Mouse (Mus musculus): Measurements from ENCODE around the gene Eef1akmt4. TPM values are rescaled to one million over a fixed set of nuclear protein-coding genes. Genes with fewer than 3 reads are reported as not detected.
A peak's percentile ranks its signal among the peaks of the same experiment; 100 is the strongest.

Gene Eef1akmt4
- polyA plus RNA-seq (2012; rRNA removed): 9.2 and 10.8 TPM in 2 replicates

DNA sequence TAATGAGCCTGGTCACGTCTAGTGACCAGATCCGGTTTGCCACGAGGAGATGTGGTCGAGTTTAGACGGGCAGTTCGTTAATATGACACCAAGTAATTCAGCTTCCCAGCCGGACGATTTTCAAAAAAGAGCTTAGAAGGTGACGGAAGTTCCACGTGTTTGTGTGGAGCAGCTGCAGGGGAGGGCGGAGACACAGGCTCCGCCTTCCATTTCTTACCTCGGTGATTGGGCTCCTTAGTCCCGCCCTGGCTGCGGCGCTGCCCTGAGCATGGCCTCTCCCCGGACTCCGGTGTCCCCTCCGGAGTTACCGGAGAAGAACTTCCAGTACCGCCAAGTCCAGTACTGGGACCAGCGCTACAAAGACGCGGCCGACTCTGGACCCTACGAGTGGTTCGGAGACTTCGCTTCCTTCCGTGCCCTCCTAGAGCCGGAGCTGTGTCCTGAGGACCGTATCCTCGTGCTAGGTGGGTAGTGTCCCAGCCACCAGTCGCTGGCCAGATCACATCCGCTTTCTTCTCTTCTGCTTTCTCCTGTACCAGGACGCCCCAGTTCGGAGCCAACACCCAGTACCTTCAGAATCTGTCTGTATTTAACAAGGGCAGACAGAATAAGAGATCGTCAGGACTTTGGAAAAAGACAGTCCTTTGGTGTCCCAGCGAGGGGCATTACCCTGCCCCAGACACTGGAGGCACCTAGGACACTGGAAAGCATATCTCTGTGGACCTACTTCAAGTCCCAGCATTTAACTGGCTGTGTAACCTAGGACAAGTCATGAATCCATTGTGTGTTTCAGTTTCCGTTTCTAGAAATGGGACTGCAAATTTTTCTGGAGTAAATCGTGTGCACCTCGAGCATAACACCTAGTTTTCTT, at the start of gene Eef1akmt4, which contains the start of the genes Gm49333 and Alg3:
TSS of gene Eef1akmt4 (plus strand) at position 237 of the 871 bp plus-strand sequence.
TSS of gene Gm49333 (plus strand) at position 254 of the 871 bp plus-strand sequence.
TSS of gene Alg3 (minus strand) at position 379 of the 871 bp plus-strand sequence.
- H3K27me3 ChIP-seq (ENCODE audit: control insufficient read depth, insufficient read depth, low read length): no peaks in the 10 kb centered on the region
- H3K4me3 ChIP-seq (ENCODE audit: extremely low read depth, insufficient read depth, insufficient read length): peak within 1 kb of the TSS; percentile 80
- peaks cover 2% of the 10 kb centered on the region for H3K4me1 ChIP-seq (ENCODE audit: control insufficient read depth, insufficient read depth, insufficient read length)
- peak; percentile 75 to 81 for DNase-seq (ENCODE audit: low read depth in 1 of 2, low spot score in 2 of 2)
- H3K27ac ChIP-seq (ENCODE audit: insufficient read depth, low read length): peak within 1 kb of the TSS; percentile 24
- 1% methylated on average over 41 of the region's 41 CpGs for WGBS
- H3K36me3 ChIP-seq (ENCODE audit: control insufficient read depth, insufficient read depth, low read length): peaks cover 8% of the 10 kb centered on the region; the same call in 1 of the 2 replicates
- TF ChIP-seq POLR2A (IDR thresholded peaks at IDR 0.05; ENCODE audit: low read depth, low read length): no peak; the same call in 1 of the 2 replicates
- TF ChIP-seq CTCF (IDR thresholded peaks at IDR 0.05; ENCODE audit: extremely low read depth, insufficient read depth, insufficient read length, insufficient replicate concordance): no peak

DNA sequence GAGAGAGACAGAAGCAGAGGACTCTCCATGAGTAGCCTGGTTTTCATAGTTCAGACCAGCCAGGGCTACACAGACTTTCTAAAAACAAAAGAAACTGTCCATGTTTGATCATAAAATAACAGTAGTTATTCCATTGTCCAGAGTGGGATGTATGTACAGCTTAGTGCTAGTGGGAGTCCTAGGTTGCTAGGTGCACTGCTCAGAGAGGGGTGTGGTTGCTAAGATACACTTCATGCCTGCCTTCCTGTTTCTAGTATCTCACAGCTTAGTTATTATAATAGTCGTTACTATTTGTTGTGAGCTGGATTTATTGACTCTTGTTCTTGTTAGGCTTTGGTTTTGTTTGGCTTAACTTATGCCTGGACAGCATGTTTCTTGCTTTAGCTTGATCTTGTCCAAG, 46.3 kb upstream of the Eef1akmt4 start:
- H3K4me1 ChIP-seq (ENCODE audit: control insufficient read depth, insufficient read depth, insufficient read length): no peaks in the 10 kb centered on the region
- H3K27ac ChIP-seq (ENCODE audit: insufficient read depth, low read length): no peak overlapping the region
- no peak overlapping the region for H3K4me3 ChIP-seq (ENCODE audit: extremely low read depth, insufficient read depth, insufficient read length)
- WGBS: 44% methylated on average over 1 of the region's 1 CpGs
- no peak for DNase-seq (ENCODE audit: low read depth in 1 of 2, low spot score in 2 of 2)
- H3K27me3 ChIP-seq (ENCODE audit: control insufficient read depth, insufficient read depth, low read length): no peaks in the 10 kb centered on the region
- H3K36me3 ChIP-seq (ENCODE audit: control insufficient read depth, insufficient read depth, low read length): peaks cover 12% of the 10 kb centered on the region
- TF ChIP-seq POLR2A (IDR thresholded peaks at IDR 0.05; ENCODE audit: low read depth, low read length): no peak
- no peak for TF ChIP-seq CTCF (IDR thresholded peaks at IDR 0.05; ENCODE audit: extremely low read depth, insufficient read depth, insufficient read length, insufficient replicate concordance)

DNA sequence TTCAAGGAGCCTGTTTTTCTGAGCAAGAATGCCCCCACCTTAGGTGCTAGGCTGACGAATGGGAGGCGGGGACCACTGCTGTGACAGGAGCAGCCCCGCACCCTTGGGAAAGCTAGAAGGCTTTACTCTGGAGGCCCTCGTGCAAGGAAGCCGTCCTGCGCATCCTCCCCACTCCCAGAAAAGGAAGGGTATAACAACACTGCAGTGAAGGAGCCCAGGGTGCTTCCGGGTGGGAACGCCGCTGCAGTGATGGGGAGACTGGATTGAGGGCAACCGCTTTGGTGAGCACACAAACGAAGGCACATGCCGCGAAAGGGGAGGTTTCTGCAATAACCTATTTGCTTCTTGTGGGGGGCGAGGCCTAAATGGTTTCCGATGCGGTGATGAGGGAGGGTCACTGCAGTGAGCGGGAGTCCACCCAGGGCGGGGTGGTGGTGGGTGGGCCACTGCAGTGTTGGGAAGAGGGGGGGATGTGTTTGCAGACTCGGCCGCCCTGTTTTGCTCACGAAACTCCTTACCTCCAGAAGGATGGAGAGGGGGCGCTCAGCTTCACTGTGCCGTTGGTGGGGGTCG, 21.9 kb upstream of the Eef1akmt4 start, which contains the start of gene Vwa5b2:
TSS of gene Vwa5b2 (plus strand) at position 106 of the 573 bp plus-strand sequence.
- Histone ChIP-seq H3K4me1 (ENCODE audit: control insufficient read depth, insufficient read depth, insufficient read length) (peaks cover 3% of the 10 kb centered on the region; the same call in 1 of the 2 replicates), H3K36me3 (ENCODE audit: control insufficient read depth, insufficient read depth, low read length) (no peaks in the 10 kb centered on the region), H3K27me3 (ENCODE audit: control insufficient read depth, insufficient read depth, low read length) (peaks cover 15% of the 10 kb centered on the region), H3K27ac (ENCODE audit: insufficient read depth, low read length) (no peak within 1 kb of the TSS), H3K4me3 (ENCODE audit: extremely low read depth, insufficient read depth, insufficient read length) (peak within 1 kb of the TSS; percentile 17; the same call in 1 of the 2 replicates)
- DNase-seq (ENCODE audit: low read depth in 1 of 2, low spot score in 2 of 2): no peak
- 4% methylated on average over 24 of the region's 24 CpGs for WGBS
- TF ChIP-seq POLR2A (IDR thresholded peaks at IDR 0.05; ENCODE audit: low read depth, low read length) (no peak), CTCF (IDR thresholded peaks at IDR 0.05; ENCODE audit: extremely low read depth, insufficient read depth, insufficient read length, insufficient replicate concordance) (no peak)

DNA sequence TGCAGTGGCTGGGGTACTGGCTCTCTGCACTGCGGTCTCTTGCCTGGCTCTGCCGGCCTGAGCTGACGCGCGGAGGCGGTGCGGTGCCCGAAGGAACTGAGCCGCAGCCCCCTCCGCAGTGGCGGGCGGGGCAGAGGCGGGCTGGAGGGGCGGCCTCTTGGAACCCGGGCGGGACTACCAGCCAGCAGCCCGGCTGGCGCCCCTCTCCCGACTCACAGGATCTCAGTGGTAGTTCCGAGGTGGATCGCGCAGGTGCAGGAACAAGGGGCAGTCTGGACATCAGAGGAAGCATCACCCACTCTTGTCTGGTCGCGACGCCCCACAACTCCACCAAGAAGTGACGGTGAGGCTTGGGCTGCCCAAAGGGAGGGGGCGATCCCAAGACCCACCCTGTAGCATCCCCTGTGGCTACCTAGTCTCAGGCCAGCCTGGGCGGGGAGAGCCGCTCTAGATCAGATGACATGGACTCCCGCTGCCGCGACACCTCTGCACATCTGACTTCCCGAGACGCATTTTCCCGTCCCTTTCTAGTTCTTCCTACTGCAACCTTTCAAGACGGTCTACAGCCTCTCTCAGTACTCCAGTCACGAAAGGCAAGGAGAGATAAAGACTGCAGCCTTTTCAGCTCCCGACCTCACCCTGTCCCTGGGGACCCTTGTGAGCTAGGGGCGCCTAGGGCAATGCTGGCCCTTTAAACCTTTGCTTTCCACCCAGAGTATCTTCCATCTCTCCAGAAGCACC, 21.3 kb upstream of the Eef1akmt4 start:
- no peak for DNase-seq (ENCODE audit: low read depth in 1 of 2, low spot score in 2 of 2)
- H3K27ac ChIP-seq (ENCODE audit: insufficient read depth, low read length): no peak overlapping the region
- no peak for TF ChIP-seq POLR2A (IDR thresholded peaks at IDR 0.05; ENCODE audit: low read depth, low read length)
- TF ChIP-seq CTCF (IDR thresholded peaks at IDR 0.05; ENCODE audit: extremely low read depth, insufficient read depth, insufficient read length, insufficient replicate concordance): no peak
- H3K27me3 ChIP-seq (ENCODE audit: control insufficient read depth, insufficient read depth, low read length): peaks cover 15% of the 10 kb centered on the region
- H3K36me3 ChIP-seq (ENCODE audit: control insufficient read depth, insufficient read depth, low read length): no peaks in the 10 kb centered on the region
- peaks cover 3% of the 10 kb centered on the region; the same call in 1 of the 2 replicates for H3K4me1 ChIP-seq (ENCODE audit: control insufficient read depth, insufficient read depth, insufficient read length)
- H3K4me3 ChIP-seq (ENCODE audit: extremely low read depth, insufficient read depth, insufficient read length): peak overlapping the region; percentile 17; the same call in 1 of the 2 replicates
- under 1% methylated on average over 39 of the region's 39 CpGs for WGBS

DNA sequence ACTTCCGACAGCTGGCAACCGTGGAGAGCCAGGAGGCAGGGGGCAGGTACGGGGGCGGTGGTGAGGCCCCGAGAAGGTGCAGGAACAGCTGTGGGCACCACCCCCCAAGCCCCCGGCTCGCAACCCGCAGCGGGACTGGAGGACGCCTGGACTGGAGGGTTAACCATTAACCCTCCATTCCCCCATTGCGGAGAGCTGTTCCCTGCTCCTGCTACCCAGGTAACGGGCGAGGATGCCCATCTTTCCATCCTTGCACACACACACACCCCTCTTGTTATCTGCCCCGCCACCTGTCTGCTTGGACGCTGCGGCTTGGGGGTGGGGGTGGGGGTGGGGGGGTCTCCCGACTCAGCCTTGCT, 20.7 kb upstream of the Eef1akmt4 start:
- no peak for DNase-seq (ENCODE audit: low read depth in 1 of 2, low spot score in 2 of 2)
- peaks cover 15% of the 10 kb centered on the region for H3K27me3 ChIP-seq (ENCODE audit: control insufficient read depth, insufficient read depth, low read length)
- H3K4me3 ChIP-seq (ENCODE audit: extremely low read depth, insufficient read depth, insufficient read length): no peak overlapping the region
- no peak overlapping the region for H3K27ac ChIP-seq (ENCODE audit: insufficient read depth, low read length)
- no peaks in the 10 kb centered on the region for H3K36me3 ChIP-seq (ENCODE audit: control insufficient read depth, insufficient read depth, low read length)
- 5% methylated on average over 17 of the region's 17 CpGs for WGBS
- no peak for TF ChIP-seq POLR2A (IDR thresholded peaks at IDR 0.05; ENCODE audit: low read depth, low read length)
- TF ChIP-seq CTCF (IDR thresholded peaks at IDR 0.05; ENCODE audit: extremely low read depth, insufficient read depth, insufficient read length, insufficient replicate concordance): no peak
- H3K4me1 ChIP-seq (ENCODE audit: control insufficient read depth, insufficient read depth, insufficient read length): peaks cover 3% of the 10 kb centered on the region; the same call in 1 of the 2 replicates

DNA sequence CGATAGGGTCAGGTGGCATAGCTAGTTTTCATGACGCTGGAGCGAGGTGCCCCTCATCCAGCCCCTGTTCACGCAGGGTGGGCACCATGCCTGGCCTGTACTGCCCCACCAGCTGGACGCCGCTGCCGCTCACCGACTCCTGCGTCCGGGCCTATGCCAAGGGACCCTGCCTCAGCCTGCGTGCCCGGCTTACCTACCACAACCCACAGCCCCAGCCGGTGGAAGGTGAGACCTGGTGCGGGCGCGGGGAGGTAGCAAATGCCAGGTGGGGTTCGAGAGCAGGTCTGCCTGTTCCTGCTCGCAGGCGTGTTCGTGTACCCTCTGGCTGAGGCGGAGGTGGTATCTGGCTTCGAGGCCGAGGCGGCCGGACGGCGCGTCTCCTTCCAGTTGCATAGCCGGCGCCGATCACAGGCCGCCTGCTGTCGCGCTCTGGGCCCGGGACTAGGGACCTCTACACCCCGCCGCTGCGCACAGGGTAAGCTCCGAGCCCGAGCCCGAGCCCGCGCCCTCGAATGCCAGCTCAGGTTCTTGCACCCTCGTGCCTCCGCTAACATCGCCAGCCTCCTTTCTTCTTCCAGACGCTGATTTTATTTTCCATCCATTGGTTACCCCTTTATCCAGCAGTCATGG, 20.2 kb upstream of the Eef1akmt4 start:
- Histone ChIP-seq H3K4me1 (ENCODE audit: control insufficient read depth, insufficient read depth, insufficient read length) (peaks cover 3% of the 10 kb centered on the region; the same call in 1 of the 2 replicates), H3K27me3 (ENCODE audit: control insufficient read depth, insufficient read depth, low read length) (peaks cover 15% of the 10 kb centered on the region), H3K4me3 (ENCODE audit: extremely low read depth, insufficient read depth, insufficient read length) (no peak overlapping the region), H3K27ac (ENCODE audit: insufficient read depth, low read length) (no peak overlapping the region), H3K36me3 (ENCODE audit: control insufficient read depth, insufficient read depth, low read length) (no peaks in the 10 kb centered on the region)
- no peak for TF ChIP-seq POLR2A (IDR thresholded peaks at IDR 0.05; ENCODE audit: low read depth, low read length)
- TF ChIP-seq CTCF (IDR thresholded peaks at IDR 0.05; ENCODE audit: extremely low read depth, insufficient read depth, insufficient read length, insufficient replicate concordance): no peak
- 9% methylated on average over 48 of the region's 48 CpGs for WGBS
- DNase-seq (ENCODE audit: low read depth in 1 of 2, low spot score in 2 of 2): no peak
